Mouse (Mus musculus) midbrain, embryonic 13.5 days (tissue): ENCODE results near the gene Cwf19l2. TPM values are rescaled to one million over a fixed set of nuclear protein-coding genes. Genes with fewer than 3 reads are reported as not detected.
A peak's percentile ranks its signal among the peaks of the same experiment; 100 is the strongest.
"Not testable (repeated sequence)": the region's sequence is repeated elsewhere in the genome, so short reads cannot be mapped to it uniquely, and the experiment has no call there.

Experiments used
- ATAC-seq: fragments of 200-750 bp; cut with Nextera tagmentation; 2 replicates; pipeline ENCODE4 v1.8.0; 2017; ENCODE audit warnings: mild to moderate bottlenecking, moderate TSS enrichment, moderate library complexity
- H3K27ac ChIP-seq: fragments of 300-500 bp; sonication (generic); 2 replicates; pipeline ENCODE4 v1.5.1; 2015; ENCODE audit warnings: inconsistent platforms, mild to moderate bottlenecking, moderate library complexity
- H3K27me3 ChIP-seq: fragments of 300-500 bp; sonication (generic); 2 replicates; pipeline ENCODE4 v1.6.1; 2015; ENCODE audit warnings: mild to moderate bottlenecking, inconsistent platforms
- H3K36me3 ChIP-seq: fragments of 300-500 bp; sonication (generic); 2 replicates; pipeline ENCODE4 v1.6.1; 2015; ENCODE audit warnings: mild to moderate bottlenecking, inconsistent platforms
- H3K4me1 ChIP-seq: fragments of 300-500 bp; sonication (generic); replicated peaks from 2 replicates; pipeline ENCODE4 v1.6.1; 2015; ENCODE audit warnings: inconsistent platforms
- H3K4me2 ChIP-seq: fragments of 300-500 bp; sonication (generic); replicated peaks from 2 replicates; pipeline ENCODE4 v1.6.1; 2015; ENCODE audit warnings: moderate library complexity, mild to moderate bottlenecking, inconsistent platforms
- H3K4me3 ChIP-seq: fragments of 300-500 bp; sonication (generic); replicated peaks from 2 replicates; pipeline ENCODE4 v1.5.1; 2015; ENCODE audit warnings: mild to moderate bottlenecking, inconsistent platforms
- H3K9ac ChIP-seq: fragments of 300-500 bp; sonication (generic); replicated peaks from 2 replicates; pipeline ENCODE4 v1.6.1; 2015; ENCODE audit warnings: mild to moderate bottlenecking, inconsistent platforms
- H3K9me3 ChIP-seq: fragments of 300-500 bp; sonication (generic); 2 replicates; pipeline ENCODE4 v1.6.1; 2016; ENCODE audit warnings: mild to moderate bottlenecking, inconsistent platforms
- WGBS: fragments of 180-500 bp; shearing (Covaris S2); methylation state at CpG from one replicate; pipeline ENCODE4 v1.1.7; 2015; 5-methylcytosine and 5-hydroxymethylcytosine counted together
- polyA plus RNA-seq: library from polyadenylated mRNA; unstranded; fragments of >200 nt; fragmentation: Nextera tagmentation; extraction: Ambion mirVana; gene quantifications from 2 replicates; pipeline ENCODE4 v1.2.1, GENCODE M21; 2015

Cwf19l2 gene
- 12.1 and 13.9 TPM in 2 replicates for polyA plus RNA-seq

- no peaks in the 10 kb centered on the region for H3K27me3 ChIP-seq
- WGBS: under 1% methylated on average over 28 of the region's 28 CpGs
- peak within 1 kb of the TSS; percentile 36; the same call in 1 of the 2 replicates for H3K27ac ChIP-seq
- peak within 1 kb of the TSS; percentile 76 for H3K9ac ChIP-seq
- peak within 1 kb of the TSS; percentile 72 for H3K4me2 ChIP-seq
- peaks cover 6% of the 10 kb centered on the region for H3K4me1 ChIP-seq
- ATAC-seq: peak; percentile 95
- no peaks in the 10 kb centered on the region for H3K36me3 ChIP-seq
- H3K4me3 ChIP-seq: peak within 1 kb of the TSS; percentile 66
- H3K9me3 ChIP-seq: no peaks in the 10 kb centered on the region
Measured at GRCm38 (mm10) chr9:3403251-3404208, at the start of gene Cwf19l2. Gene Cwf19l2 (plus strand): TSS chr9:3403592.

GRCm38 (mm10) chr9:3376323-3376722 lies 27.1 kb upstream of the Cwf19l2 start:
- not testable (repeated sequence) for ATAC-seq, H3K9me3 ChIP-seq
- WGBS: 46% methylated on average over 1 of the region's 1 CpGs

GRCm38 (mm10) chr9:3404372-3404771 lies 980 bp downstream of the Cwf19l2 start:
- H3K4me2 ChIP-seq: peak overlapping the region; percentile 72
- H3K9ac ChIP-seq: peak overlapping the region; percentile 76
- ATAC-seq: peak; percentile 19
- H3K4me3 ChIP-seq: peak overlapping the region; percentile 66
- peaks cover 6% of the 10 kb centered on the region for H3K4me1 ChIP-seq
- H3K27ac ChIP-seq: no peak overlapping the region
- WGBS: 1% methylated on average over 13 of the region's 13 CpGs
- H3K27me3 ChIP-seq: no peaks in the 10 kb centered on the region
- H3K9me3 ChIP-seq: no peaks in the 10 kb centered on the region
- H3K36me3 ChIP-seq: no peaks in the 10 kb centered on the region

More at GRCm38 (mm10) chr9:3376323-3376722, 27.1 kb upstream of the Cwf19l2 start:
- H3K36me3 ChIP-seq: peaks cover 36% of the 10 kb centered on the region
- H3K4me1 ChIP-seq, H3K27ac ChIP-seq, H3K9ac ChIP-seq, H3K4me2 ChIP-seq, H3K4me3 ChIP-seq, H3K27me3 ChIP-seq: not testable (repeated sequence)

GRCm38 (mm10) chr9:3439555-3440300 lies 36.3 kb downstream of the Cwf19l2 start:
- H3K27ac ChIP-seq, H3K36me3 ChIP-seq, H3K4me1 ChIP-seq, H3K4me2 ChIP-seq, H3K9me3 ChIP-seq, H3K4me3 ChIP-seq, H3K9ac ChIP-seq, H3K27me3 ChIP-seq, ATAC-seq: not testable (repeated sequence)
- 83% methylated on average over 6 of the region's 6 CpGs for WGBS

GRCm38 (mm10) chr9:3471897-3472296 lies 68.5 kb downstream of the Cwf19l2 start:
- Histone ChIP-seq H3K36me3 (peaks cover 12% of the 10 kb centered on the region), H3K9ac (no peak overlapping the region), H3K4me3 (no peak overlapping the region), H3K4me2 (no peak overlapping the region), H3K27me3 (no peaks in the 10 kb centered on the region), H3K9me3 (no peaks in the 10 kb centered on the region), H3K27ac (no peak overlapping the region), H3K4me1 (no peaks in the 10 kb centered on the region)
- no peak for ATAC-seq

- Histone ChIP-seq H3K27me3 (no peaks in the 10 kb centered on the region), H3K36me3 (no peaks in the 10 kb centered on the region), H3K4me3 (no peak overlapping the region), H3K9me3 (no peaks in the 10 kb centered on the region), H3K4me2 (no peak overlapping the region), H3K27ac (no peak overlapping the region), H3K9ac (no peak overlapping the region), H3K4me1 (no peaks in the 10 kb centered on the region)
- ATAC-seq: no peak
- WGBS: 95% methylated on average over 1 of the region's 1 CpGs
Measured at GRCm38 (mm10) chr9:3518645-3519044, 115.3 kb downstream of the Cwf19l2 start.

- 95% methylated on average over 1 of the region's 1 CpGs for whole genome bisulfite sequencing
- Histone ChIP-seq H3K9me3 (no peaks in the 10 kb centered on the region), H3K4me1 (no peaks in the 10 kb centered on the region), H3K9ac (no peak overlapping the region), H3K4me2 (no peak overlapping the region), H3K27ac (no peak overlapping the region), H3K27me3 (no peaks in the 10 kb centered on the region), H3K36me3 (no peaks in the 10 kb centered on the region), H3K4me3 (no peak overlapping the region)
- no peak for ATAC-seq
Measured at GRCm38 (mm10) chr9:3519178-3519577, 115.8 kb downstream of the Cwf19l2 start.

- H3K4me2 ChIP-seq: no peak overlapping the region
- no peak overlapping the region for H3K4me3 ChIP-seq
- H3K9me3 ChIP-seq: no peaks in the 10 kb centered on the region
- WGBS: 91% methylated on average over 2 of the region's 2 CpGs
- no peaks in the 10 kb centered on the region for H3K27me3 ChIP-seq
- H3K4me1 ChIP-seq: no peaks in the 10 kb centered on the region
- no peak overlapping the region for H3K9ac ChIP-seq
- no peaks in the 10 kb centered on the region for H3K36me3 ChIP-seq
- H3K27ac ChIP-seq: no peak overlapping the region
- ATAC-seq: no peak
Measured at GRCm38 (mm10) chr9:3521031-3521430, 117.6 kb downstream of the Cwf19l2 start.

Other genes starting within 250 kb of the Cwf19l2 start
- 63.4 and 70.6 TPM in 2 replicates for gene Alkbh8, start 68.5 kb upstream of the Cwf19l2 start, polyA plus RNA-seq
- gene Gucy1a2, start 129.2 kb downstream of the Cwf19l2 start, polyA plus RNA-seq: 4.0 and 4.5 TPM in 2 replicates